Mouse (Mus musculus): Measurements from ENCODE around the gene Cldn11. TPM values are rescaled to one million over a fixed set of nuclear protein-coding genes. Genes with fewer than 3 reads are reported as not detected.

Cldn11 gene
- polyA plus RNA-seq, 1 experiment: not detected

DNA sequence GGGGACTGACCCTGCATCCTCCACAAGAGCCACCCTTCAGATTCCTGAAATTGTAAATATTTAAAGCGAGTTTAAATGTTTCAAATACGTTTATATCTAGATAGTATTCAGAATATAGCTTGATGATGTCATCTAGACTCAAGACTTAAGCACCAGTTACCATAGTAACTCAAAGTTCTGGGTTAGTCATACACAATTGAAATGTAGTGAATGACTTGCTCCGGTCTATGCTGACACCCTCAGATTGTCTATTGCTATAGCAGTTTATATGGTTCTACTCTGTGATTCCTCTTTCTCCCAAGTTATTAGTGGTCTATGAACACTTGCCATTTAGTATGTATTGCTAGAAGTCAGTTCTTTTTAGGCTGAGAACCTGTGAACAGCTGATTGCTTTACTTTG lies 40.6 kb upstream of the Cldn11 start:
- Histone ChIP-seq H3K27me3 (ENCODE audit: control insufficient read depth, insufficient read depth, insufficient read length) (no peaks in the 10 kb centered on the region), H3K79me3 (ENCODE audit: low read depth) (peaks cover 96% of the 10 kb centered on the region), H3K4me3 (ENCODE audit: insufficient read depth, poor library complexity, severe bottlenecking) (no peak overlapping the region), H3K79me2 (ENCODE audit: control insufficient read depth, insufficient read depth) (peaks cover 100% of the 10 kb centered on the region), H3K36me3 (ENCODE audit: control insufficient read depth, insufficient read depth) (peaks cover 36% of the 10 kb centered on the region), H3ac (ENCODE audit: control insufficient read depth, insufficient read length, low read depth) (no peak overlapping the region)
- TF ChIP-seq CTCF (IDR thresholded peaks at IDR 0.05; ENCODE audit: control insufficient read depth, insufficient read depth, insufficient read length) (no peak), MYOG (IDR thresholded peaks at IDR 0.05; ENCODE audit: control insufficient read depth, extremely low read depth, insufficient read length) (no peak), CEBPB (IDR thresholded peaks at IDR 0.05; ENCODE audit: low read depth) (no peak), USF1 (IDR thresholded peaks at IDR 0.05; ENCODE audit: low read depth) (no peak), MYOD1 (IDR thresholded peaks at IDR 0.05; ENCODE audit: control insufficient read depth, insufficient read length, low read depth) (no peak)

DNA sequence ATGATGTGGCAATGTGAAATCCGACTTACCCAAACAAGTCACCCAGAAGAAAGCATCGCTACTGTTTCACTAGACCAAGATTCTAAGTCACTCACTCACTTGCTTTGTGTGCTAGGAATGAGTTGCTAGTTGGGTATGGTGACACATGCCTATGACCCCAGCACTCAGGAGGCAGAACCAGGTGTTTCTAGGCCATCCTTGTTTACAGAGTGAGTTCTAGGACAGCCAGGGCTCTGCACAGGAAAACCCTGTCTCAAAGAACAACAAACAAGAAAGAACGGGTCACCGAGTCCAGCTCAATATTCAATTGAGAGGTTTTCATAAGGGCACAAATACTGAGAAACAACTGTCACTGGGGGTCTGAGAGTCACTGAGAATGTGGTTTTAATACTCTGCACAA lies 26.6 kb upstream of the Cldn11 start:
- peaks cover 56% of the 10 kb centered on the region for H3K36me3 ChIP-seq (ENCODE audit: control insufficient read depth, insufficient read depth)
- no peak overlapping the region for H3ac ChIP-seq (ENCODE audit: control insufficient read depth, insufficient read length, low read depth)
- H3K79me3 ChIP-seq (ENCODE audit: low read depth): peaks cover 14% of the 10 kb centered on the region
- H3K4me3 ChIP-seq (ENCODE audit: insufficient read depth, poor library complexity, severe bottlenecking): no peak overlapping the region
- peaks cover 17% of the 10 kb centered on the region for H3K79me2 ChIP-seq (ENCODE audit: control insufficient read depth, insufficient read depth)
- TF ChIP-seq FOSL1 (IDR thresholded peaks at IDR 0.05; ENCODE audit: insufficient read depth, low read length, poor library complexity, severe bottlenecking) (no peak), MYOG (IDR thresholded peaks at IDR 0.05; ENCODE audit: control insufficient read depth, extremely low read depth, insufficient read length) (no peak), MAX (IDR thresholded peaks at IDR 0.05) (no peak), USF1 (IDR thresholded peaks at IDR 0.05; ENCODE audit: low read depth) (no peak), CTCF (IDR thresholded peaks at IDR 0.05; ENCODE audit: control insufficient read depth, insufficient read depth, insufficient read length) (no peak), MYOD1 (IDR thresholded peaks at IDR 0.05; ENCODE audit: control insufficient read depth, insufficient read length, low read depth) (no peak), CEBPB (IDR thresholded peaks at IDR 0.05; ENCODE audit: low read depth) (no peak)
- H3K27me3 ChIP-seq (ENCODE audit: control insufficient read depth, insufficient read depth, insufficient read length): no peaks in the 10 kb centered on the region

DNA sequence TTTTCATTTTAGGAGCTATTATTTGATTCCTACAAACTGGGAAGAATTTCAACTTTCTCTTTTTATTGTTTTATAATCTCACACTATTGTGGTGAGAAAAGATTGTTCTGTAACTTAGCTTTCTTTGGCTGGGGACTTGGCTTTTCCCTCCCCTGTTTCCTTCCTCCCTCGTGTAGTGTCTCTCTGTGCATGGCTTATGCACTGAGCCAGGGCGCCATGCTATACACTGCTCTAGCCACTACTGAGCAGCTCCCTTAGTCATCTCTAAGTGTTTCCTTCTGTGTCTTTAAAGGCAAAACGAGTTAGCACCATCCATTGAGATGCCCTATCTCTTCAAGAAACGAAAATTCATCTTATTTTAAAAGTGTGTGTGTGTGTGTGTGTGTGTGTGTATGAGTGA lies 23.4 kb upstream of the Cldn11 start:
- peaks cover 2% of the 10 kb centered on the region for H3K79me2 ChIP-seq (ENCODE audit: control insufficient read depth, insufficient read depth)
- no peak overlapping the region for H3ac ChIP-seq (ENCODE audit: control insufficient read depth, insufficient read length, low read depth)
- peaks cover 2% of the 10 kb centered on the region for H3K79me3 ChIP-seq (ENCODE audit: low read depth)
- H3K27me3 ChIP-seq (ENCODE audit: control insufficient read depth, insufficient read depth, insufficient read length): no peaks in the 10 kb centered on the region
- H3K4me3 ChIP-seq (ENCODE audit: insufficient read depth, poor library complexity, severe bottlenecking): no peak overlapping the region
- H3K36me3 ChIP-seq (ENCODE audit: control insufficient read depth, insufficient read depth): peaks cover 24% of the 10 kb centered on the region
- TF ChIP-seq USF1 (IDR thresholded peaks at IDR 0.05; ENCODE audit: low read depth) (no peak), CTCF (IDR thresholded peaks at IDR 0.05; ENCODE audit: control insufficient read depth, insufficient read depth, insufficient read length) (no peak), CEBPB (IDR thresholded peaks at IDR 0.05; ENCODE audit: low read depth) (no peak), MYOG (IDR thresholded peaks at IDR 0.05; ENCODE audit: control insufficient read depth, extremely low read depth, insufficient read length) (no peak), MAX (IDR thresholded peaks at IDR 0.05) (no peak), MYOD1 (IDR thresholded peaks at IDR 0.05; ENCODE audit: control insufficient read depth, insufficient read length, low read depth) (no peak)

DNA sequence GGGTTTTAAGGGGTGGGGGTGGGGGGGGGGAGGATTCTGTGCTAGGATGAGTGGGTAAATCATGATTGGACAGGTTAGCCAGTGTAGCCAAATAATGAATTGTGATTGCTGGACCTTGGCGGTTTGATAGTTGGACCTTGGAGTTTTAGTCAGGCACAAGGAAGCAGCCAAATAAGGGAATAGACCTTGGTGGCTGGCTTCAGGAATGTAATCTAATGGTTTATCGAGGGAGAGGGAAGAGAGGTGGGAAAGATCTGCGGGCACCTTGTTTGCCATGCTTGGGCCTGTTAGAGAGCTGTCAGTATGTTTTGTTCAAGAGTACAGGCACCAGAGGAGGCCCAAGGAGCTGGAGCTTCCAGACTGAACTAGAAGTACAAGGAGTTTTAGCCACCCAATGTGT lies 22.9 kb upstream of the Cldn11 start:
- TF ChIP-seq CEBPB (IDR thresholded peaks at IDR 0.05; ENCODE audit: low read depth) (no peak), MYOG (IDR thresholded peaks at IDR 0.05; ENCODE audit: control insufficient read depth, extremely low read depth, insufficient read length) (no peak), MYOD1 (IDR thresholded peaks at IDR 0.05; ENCODE audit: control insufficient read depth, insufficient read length, low read depth) (no peak), FOSL1 (IDR thresholded peaks at IDR 0.05; ENCODE audit: insufficient read depth, low read length, poor library complexity, severe bottlenecking) (no peak)

DNA sequence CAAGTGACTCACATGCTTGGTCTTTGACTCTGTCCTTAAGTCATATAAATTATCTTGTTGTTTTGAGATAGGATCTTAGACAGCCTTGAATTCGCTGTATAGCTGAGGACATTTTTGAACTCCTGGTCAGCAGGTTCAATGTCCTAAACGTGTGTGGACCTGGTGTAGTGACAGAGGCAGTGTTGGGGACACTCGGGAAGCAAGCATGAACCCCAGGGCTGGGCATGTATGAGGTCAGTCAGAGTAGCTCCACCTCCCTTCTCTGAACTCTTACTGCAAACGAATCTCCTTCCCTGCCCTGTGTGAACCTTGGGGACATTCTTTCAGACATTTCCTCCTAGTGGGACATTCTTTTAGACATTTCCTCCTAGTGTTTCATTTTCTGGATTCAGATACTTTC lies 20.0 kb upstream of the Cldn11 start:
- Histone ChIP-seq H3K27me3 (ENCODE audit: control insufficient read depth, insufficient read depth, insufficient read length) (no peaks in the 10 kb centered on the region), H3ac (ENCODE audit: control insufficient read depth, insufficient read length, low read depth) (no peak overlapping the region), H3K79me3 (ENCODE audit: low read depth) (no peaks in the 10 kb centered on the region), H3K4me3 (ENCODE audit: insufficient read depth, poor library complexity, severe bottlenecking) (no peak overlapping the region), H3K79me2 (ENCODE audit: control insufficient read depth, insufficient read depth) (no peaks in the 10 kb centered on the region), H3K36me3 (ENCODE audit: control insufficient read depth, insufficient read depth) (no peaks in the 10 kb centered on the region)
- no peak for TF ChIP-seq FOSL1 (IDR thresholded peaks at IDR 0.05; ENCODE audit: insufficient read depth, low read length, poor library complexity, severe bottlenecking)
- TF ChIP-seq USF1 (IDR thresholded peaks at IDR 0.05; ENCODE audit: low read depth): no peak
- no peak for TF ChIP-seq MYOD1 (IDR thresholded peaks at IDR 0.05; ENCODE audit: control insufficient read depth, insufficient read length, low read depth)
- no peak for TF ChIP-seq CTCF (IDR thresholded peaks at IDR 0.05; ENCODE audit: control insufficient read depth, insufficient read depth, insufficient read length)
- TF ChIP-seq MAX (IDR thresholded peaks at IDR 0.05): no peak
- TF ChIP-seq MYOG (IDR thresholded peaks at IDR 0.05; ENCODE audit: control insufficient read depth, extremely low read depth, insufficient read length): no peak
- no peak for TF ChIP-seq CEBPB (IDR thresholded peaks at IDR 0.05; ENCODE audit: low read depth)

More for the DNA sequence above, 22.9 kb upstream of the Cldn11 start:
- Histone ChIP-seq H3K27me3 (ENCODE audit: control insufficient read depth, insufficient read depth, insufficient read length) (no peaks in the 10 kb centered on the region), H3K79me2 (ENCODE audit: control insufficient read depth, insufficient read depth) (no peaks in the 10 kb centered on the region), H3K36me3 (ENCODE audit: control insufficient read depth, insufficient read depth) (peaks cover 21% of the 10 kb centered on the region), H3K79me3 (ENCODE audit: low read depth) (peaks cover 1% of the 10 kb centered on the region), H3ac (ENCODE audit: control insufficient read depth, insufficient read length, low read depth) (no peak overlapping the region), H3K4me3 (ENCODE audit: insufficient read depth, poor library complexity, severe bottlenecking) (no peak overlapping the region)

DNA sequence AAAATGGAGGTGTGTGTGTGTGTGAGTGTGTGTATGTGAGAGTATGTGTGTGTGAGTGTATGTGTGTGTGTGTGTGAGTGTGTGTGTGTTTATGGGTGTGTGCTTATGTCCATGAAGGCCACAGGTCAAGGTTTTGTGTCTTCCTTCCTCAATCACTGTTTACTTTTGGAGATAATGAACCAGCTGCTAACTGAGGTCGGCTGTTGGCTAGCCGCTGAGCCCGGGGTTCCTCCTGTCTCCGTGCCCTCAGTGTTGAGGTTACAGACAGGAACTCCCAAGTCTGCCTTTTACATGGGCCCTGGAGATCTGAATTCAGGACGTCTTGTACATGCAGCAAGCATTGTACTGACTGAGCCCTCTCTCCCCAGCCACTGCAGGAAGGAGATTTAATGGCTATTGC lies 16.1 kb upstream of the Cldn11 start:
- TF ChIP-seq USF1 (IDR thresholded peaks at IDR 0.05; ENCODE audit: low read depth) (no peak), MAX (IDR thresholded peaks at IDR 0.05) (no peak), MYOD1 (IDR thresholded peaks at IDR 0.05; ENCODE audit: control insufficient read depth, insufficient read length, low read depth) (no peak), CTCF (IDR thresholded peaks at IDR 0.05; ENCODE audit: control insufficient read depth, insufficient read depth, insufficient read length) (no peak), MYOG (IDR thresholded peaks at IDR 0.05; ENCODE audit: control insufficient read depth, extremely low read depth, insufficient read length) (no peak), CEBPB (IDR thresholded peaks at IDR 0.05; ENCODE audit: low read depth) (no peak), FOSL1 (IDR thresholded peaks at IDR 0.05; ENCODE audit: insufficient read depth, low read length, poor library complexity, severe bottlenecking) (no peak)
- Histone ChIP-seq H3K4me3 (ENCODE audit: insufficient read depth, poor library complexity, severe bottlenecking) (no peak overlapping the region), H3K27me3 (ENCODE audit: control insufficient read depth, insufficient read depth, insufficient read length) (no peaks in the 10 kb centered on the region), H3K36me3 (ENCODE audit: control insufficient read depth, insufficient read depth) (no peaks in the 10 kb centered on the region), H3ac (ENCODE audit: control insufficient read depth, insufficient read length, low read depth) (no peak overlapping the region), H3K79me3 (ENCODE audit: low read depth) (no peaks in the 10 kb centered on the region), H3K79me2 (ENCODE audit: control insufficient read depth, insufficient read depth) (no peaks in the 10 kb centered on the region)

Data from C2C12 (cell line).